ENCODE assay signal across 7 mouse cellular contexts in genomic region chr16:8821429-8821828, GRCm38 (mm10). TPM values are rescaled to one million over a fixed set of nuclear protein-coding genes. Genes with fewer than 3 reads are reported as not detected.
DNase-seq lines count a peak whose midpoint lies in the region; ATAC-seq and TF ChIP-seq lines count a peak whose summit lies in the region.

No protein-coding gene starts in this region.

- H3K9ac ChIP-seq in liver, embryonic 12.5 days, result no peak overlapping the region
- H3K9ac ChIP-seq in liver, postnatal 0 days (replicated peaks), result no peak overlapping the region

- no peak for ATAC-seq in liver, embryonic 12.5 days
- ATAC-seq in liver, postnatal 0 days, result no peak

- H3K4me1 ChIP-seq in liver, embryonic 12.5 days, result peaks cover 21% of the 10 kb centered on the region
- peaks cover 12% of the 10 kb centered on the region for H3K4me1 ChIP-seq in liver, postnatal 0 days (ENCODE audit: insufficient read depth)

- 77% methylated on average over 1 of the region's 1 CpGs for WGBS in liver, embryonic 12.5 days (ENCODE audit: insufficient replicate concordance)
- WGBS in liver, postnatal 0 days (ENCODE audit: insufficient replicate concordance), result 75% methylated on average over 1 of the region's 1 CpGs

- peaks cover 8% of the 10 kb centered on the region for H3K27me3 ChIP-seq in liver, embryonic 12.5 days (replicated peaks)
- H3K27me3 ChIP-seq in liver, postnatal 0 days (ENCODE audit: insufficient read depth, low read length), result no peaks in the 10 kb centered on the region

- intact Hi-C loops in left cerebral cortex, adult 2 months (cut with DNase I), result no loop called here

- no peak for TF ChIP-seq EP300 in liver, postnatal 0 days (IDR thresholded peaks at IDR 0.05; ENCODE audit: low read depth)

- H3K36me3 ChIP-seq in liver, embryonic 12.5 days, result no peaks in the 10 kb centered on the region
- H3K36me3 ChIP-seq in liver, postnatal 0 days (replicated peaks; ENCODE audit: insufficient read depth, low read length), result no peaks in the 10 kb centered on the region

- H3K4me2 ChIP-seq in liver, embryonic 12.5 days, result no peak overlapping the region
- no peak overlapping the region for H3K4me2 ChIP-seq in liver, postnatal 0 days (ENCODE audit: low read depth, low read length)

- H3K9me3 ChIP-seq in liver, embryonic 12.5 days (replicated peaks), result no peaks in the 10 kb centered on the region
- H3K9me3 ChIP-seq in liver, postnatal 0 days (ENCODE audit: low read length), result no peaks in the 10 kb centered on the region

- H3K27ac ChIP-seq in liver, embryonic 12.5 days, result peak overlapping the region; percentile 26; the same call in 1 of the 2 replicates
- no peak overlapping the region for H3K27ac ChIP-seq in liver, postnatal 0 days (ENCODE audit: low read depth)
- no peak overlapping the region for H3K27ac ChIP-seq in left cerebral cortex, adult 2 months

- DNase-seq in liver, postnatal 0 days, result no peak
- DNase-seq in frontal cortex, postnatal 36 days (ENCODE audit: low spot score in 2 of 2), result peak; percentile 43 to 81
- DNase-seq in left cerebral cortex, adult 2 months (ENCODE audit: extremely low spot score in 1 of 2, low spot score in 2 of 2), result peak; percentile 37 to 39
- peak; percentile 68 for DNase-seq in telencephalon, adult 2 months (ENCODE audit: low read depth, low spot score)
- DNase-seq in B cell, adult 2 months, result no peak
- DNase-seq in spleen, adult 12 weeks (ENCODE audit: low spot score), result no peak

- no peak for TF ChIP-seq CTCF in liver, postnatal 0 days (IDR thresholded peaks at IDR 0.05; ENCODE audit: low read depth)
- TF ChIP-seq CTCF in left cerebral cortex, adult 2 months (IDR thresholded peaks at IDR 0.05), result no peak

- no peak overlapping the region for H3K4me3 ChIP-seq in liver, embryonic 12.5 days
- no peak overlapping the region for H3K4me3 ChIP-seq in liver, postnatal 0 days (ENCODE audit: low read depth, low read length)
- H3K4me3 ChIP-seq in left cerebral cortex, adult 2 months, result no peak overlapping the region

RNA-seq across cellular contexts. Expression of gene 1810013L24Rik, which starts 8.5 kb away (rescaled TPM):
- polyA plus RNA-seq in liver, embryonic 12.5 days (2016; fragmentation: Nextera tagmentation; extraction: Ambion mirVana), result 23.2 and 23.9 TPM in 2 replicates
- polyA plus RNA-seq in liver, postnatal 0 days (2015; fragmentation: Nextera tagmentation; extraction: Ambion mirVana), result 7.1 and 7.5 TPM in 2 replicates
- 100 to 1,000 TPM; 111 TPM for total RNA-seq in left cerebral cortex, adult 2 months (2021)

RNA-seq across cellular contexts. Expression of gene Usp7, which starts 29.3 kb away (rescaled TPM):
- 32.9 and 33.5 TPM in 2 replicates for polyA plus RNA-seq in liver, embryonic 12.5 days (2016; fragmentation: Nextera tagmentation; extraction: Ambion mirVana)
- 15.8 and 17.7 TPM in 2 replicates for polyA plus RNA-seq in liver, postnatal 0 days (2015; fragmentation: Nextera tagmentation; extraction: Ambion mirVana)
- total RNA-seq in left cerebral cortex, adult 2 months (2021), result 100 to 1,000 TPM; 167 to 182 TPM

Comparison
In these comparisons a context has a peak if more than half of its experiments do, and no peak if none do; other contexts are left out.
1. DNase-seq: peak in frontal cortex, postnatal 36 days (2 of 2), left cerebral cortex, adult 2 months (2 of 2) and telencephalon, adult 2 months (single experiment); none in liver, postnatal 0 days (single experiment), B cell, adult 2 months (0 of 2) and spleen, adult 12 weeks (single experiment).